Mouse (Mus musculus): ENCODE results near the gene Rpl12.

Rpl12 gene

DNA sequence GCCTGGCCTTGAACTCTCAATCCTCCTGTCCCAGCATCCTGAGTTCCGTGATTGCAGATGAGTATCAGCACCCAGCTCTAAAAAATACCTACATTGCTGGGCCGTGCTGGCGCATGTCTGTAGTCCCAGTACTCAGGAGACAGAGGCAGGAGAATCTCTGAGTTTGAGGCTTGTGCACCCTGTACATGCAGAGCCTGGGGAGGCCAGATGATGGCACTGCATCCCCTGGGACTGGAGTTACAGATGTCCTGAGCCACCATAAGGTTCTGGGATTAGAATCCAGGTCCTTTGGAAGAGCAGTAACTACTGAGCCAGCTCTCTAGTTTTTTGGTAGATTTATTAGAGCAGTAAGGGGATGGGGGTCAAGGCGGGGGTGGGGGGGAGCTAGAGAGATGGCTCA lies 20.9 kb upstream of the Rpl12 start:
- DNase-seq (ENCODE audit: low spot score): no peak

DNA sequence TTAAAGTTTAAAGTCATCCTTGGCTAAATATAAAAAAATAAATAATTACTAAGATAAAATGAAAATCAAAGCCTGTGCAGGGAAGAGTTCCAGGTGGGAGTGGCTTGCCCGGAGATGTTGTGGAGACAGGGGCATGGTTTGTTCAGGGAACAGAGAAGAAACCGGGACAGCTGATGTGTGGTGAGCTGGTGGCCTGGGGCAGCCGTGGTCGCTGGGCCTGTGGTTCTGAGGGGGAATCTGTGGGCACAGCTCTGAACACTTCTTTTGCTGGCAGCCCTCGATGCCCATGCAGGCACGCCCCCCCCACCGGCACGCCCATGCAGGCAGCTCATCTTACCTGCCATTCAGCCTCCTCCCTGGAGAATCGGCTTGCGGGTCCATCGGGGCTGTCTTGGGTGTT lies 13.9 kb upstream of the Rpl12 start:
- DNase-seq (ENCODE audit: low spot score): no peak

DNA sequence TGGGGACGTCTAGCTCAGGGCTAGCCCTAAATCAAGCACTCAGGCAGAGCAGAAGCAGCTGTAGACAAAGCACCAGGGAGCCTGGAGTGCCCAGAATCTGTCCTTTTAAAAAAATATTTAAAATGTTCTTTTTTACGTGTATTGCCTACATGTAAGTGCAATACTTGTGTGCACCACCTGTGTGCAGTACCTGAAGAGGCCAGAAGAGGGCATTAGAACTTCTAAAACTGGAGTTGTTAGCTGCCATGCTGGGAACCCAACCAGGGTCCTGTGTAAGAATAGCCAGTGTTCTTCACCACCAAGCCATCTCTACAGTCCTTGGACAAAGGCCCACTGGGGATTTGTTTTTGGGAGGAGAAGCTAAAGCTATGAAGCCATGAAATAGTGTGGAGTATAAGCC lies 6.8 kb upstream of the Rpl12 start:
- peak; percentile 44 for DNase-seq (ENCODE audit: low spot score)

DNA sequence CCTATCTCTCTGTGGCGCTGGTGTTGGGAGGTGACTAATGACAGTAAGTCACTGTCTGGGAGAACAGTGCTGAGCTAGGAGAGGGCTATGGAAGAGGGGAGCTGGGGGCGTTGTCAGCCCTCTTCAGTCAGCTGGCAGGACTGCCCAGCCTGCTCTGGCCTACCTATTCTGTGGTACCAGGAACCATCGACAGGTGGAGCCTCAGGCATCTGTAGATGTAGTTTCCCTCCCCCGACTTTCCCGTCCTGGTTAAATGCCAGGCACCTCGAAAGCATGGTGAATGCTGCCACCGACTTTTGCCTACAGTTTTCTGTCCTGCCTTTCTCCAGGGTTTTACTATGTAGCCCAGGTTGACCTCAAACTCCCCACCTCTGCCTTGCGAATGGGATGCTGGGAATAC lies 4.0 kb upstream of the Rpl12 start:
- DNase-seq (ENCODE audit: low spot score): no peak

DNA sequence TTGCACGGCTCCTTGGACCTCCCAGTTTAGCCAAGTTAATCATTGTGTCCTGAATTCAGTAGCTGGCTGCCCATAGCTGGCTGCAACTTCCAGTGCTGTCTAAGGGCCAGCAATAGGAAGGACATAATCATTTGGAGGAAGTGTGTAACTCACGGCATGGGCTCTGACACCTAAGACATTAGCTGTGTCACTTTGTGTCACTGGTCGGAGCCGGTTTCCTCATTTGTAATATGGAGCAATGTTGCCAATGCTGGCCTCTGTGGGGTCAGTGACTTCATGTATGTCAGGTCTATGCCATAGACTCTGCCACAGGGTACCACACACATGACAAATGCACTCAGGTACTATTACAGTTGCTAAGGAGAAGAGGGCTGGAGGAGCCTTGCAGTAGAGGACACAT lies 1.1 kb upstream of the Rpl12 start:
- DNase-seq (ENCODE audit: low spot score): no peak

DNA sequence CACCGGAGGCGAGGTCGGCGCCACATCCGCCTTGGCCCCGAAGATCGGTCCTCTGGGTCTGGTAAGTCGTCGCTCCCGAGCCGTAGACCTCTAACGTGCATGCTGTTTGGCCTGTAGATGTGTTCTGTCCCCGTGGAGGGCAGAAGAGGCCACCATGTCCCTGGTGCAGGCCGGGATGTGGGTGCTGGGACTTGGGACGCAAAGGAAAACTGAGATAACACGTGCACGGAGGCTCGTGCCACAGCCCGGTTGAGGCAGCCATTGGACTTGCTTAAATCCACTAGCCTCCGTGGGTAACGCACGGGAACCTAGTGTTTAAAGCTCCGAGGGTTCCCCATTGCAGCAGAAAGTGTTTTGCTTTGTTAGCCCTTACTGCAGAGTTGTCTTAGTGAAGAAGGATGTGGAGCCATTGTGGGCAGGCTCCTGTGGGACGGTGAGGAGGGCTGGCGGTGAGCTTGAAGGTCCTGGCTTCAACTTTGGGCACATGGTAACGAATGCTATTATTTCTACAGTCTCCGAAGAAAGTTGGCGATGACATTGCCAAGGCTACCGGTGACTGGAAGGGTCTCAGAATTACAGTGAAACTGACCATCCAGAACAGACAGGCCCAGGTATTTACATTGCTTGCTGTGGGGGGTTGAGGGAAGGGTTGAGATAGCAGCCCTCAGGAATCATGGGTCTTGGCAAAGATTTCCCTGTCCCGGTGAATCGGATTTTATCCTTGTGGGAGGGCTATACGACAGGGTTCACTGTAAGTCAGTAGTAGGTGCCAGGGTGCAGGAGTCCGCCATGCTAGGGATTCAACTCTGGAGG lies 909 bp downstream of the Rpl12 start:
- DNase-seq (ENCODE audit: low spot score): peak; percentile 38

DNA sequence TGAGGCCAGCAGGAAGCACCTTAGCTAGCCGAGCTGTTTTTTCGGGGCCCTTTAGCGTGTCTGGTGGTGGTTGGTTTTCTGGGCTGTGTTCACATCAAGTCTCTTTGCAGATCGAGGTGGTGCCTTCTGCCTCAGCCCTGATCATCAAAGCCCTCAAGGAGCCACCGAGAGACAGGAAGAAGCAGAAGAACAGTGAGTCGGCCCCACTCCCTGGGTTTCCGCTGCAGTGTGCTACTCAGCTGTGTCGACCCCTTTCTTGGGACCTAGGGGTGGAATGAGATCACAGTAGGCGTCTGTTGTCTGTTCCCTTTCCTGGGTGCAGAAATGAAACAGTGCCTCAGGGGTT lies 1.5 kb downstream of the Rpl12 start:
- DNase-seq (ENCODE audit: low spot score): no peak

DNA sequence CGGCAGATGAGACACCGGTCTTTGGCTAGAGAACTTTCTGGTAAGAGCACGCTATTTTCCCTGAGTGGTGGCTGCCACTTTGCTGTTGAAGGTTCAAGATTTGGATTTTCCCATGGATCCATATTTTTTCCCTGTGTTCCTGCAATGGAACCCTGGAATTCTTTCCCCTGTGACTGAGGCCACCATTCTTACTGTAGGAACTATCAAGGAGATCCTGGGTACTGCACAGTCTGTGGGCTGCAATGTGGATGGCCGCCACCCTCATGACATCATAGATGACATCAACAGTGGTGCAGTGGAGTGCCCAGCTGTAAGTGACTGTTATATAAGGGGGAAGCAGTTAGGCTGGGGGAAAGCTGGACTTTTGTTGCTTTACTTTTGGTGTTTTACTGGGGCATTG lies 2.2 kb downstream of the Rpl12 start:
- DNase-seq (ENCODE audit: low spot score): no peak

DNA sequence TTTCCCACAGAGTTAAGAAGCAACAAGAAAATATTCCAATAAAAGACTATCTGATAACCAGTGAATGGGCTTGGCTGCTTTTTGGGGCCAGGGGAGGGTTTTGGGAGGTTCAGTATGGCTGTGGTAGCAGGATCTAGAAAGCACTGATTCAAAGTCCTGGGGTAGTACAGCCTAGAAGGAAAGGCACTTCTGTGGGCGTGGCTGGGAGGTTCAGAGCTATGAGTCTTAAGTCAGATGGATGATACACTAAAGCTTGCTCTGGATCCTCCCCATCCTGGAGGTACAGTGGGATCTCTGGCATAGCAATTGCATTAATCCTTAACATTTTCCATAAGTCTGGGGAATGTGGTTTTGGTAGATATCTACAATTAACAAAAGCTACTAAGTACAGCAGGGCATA lies 2.6 kb downstream of the Rpl12 start:
- DNase-seq (ENCODE audit: low spot score): no peak

DNA sequence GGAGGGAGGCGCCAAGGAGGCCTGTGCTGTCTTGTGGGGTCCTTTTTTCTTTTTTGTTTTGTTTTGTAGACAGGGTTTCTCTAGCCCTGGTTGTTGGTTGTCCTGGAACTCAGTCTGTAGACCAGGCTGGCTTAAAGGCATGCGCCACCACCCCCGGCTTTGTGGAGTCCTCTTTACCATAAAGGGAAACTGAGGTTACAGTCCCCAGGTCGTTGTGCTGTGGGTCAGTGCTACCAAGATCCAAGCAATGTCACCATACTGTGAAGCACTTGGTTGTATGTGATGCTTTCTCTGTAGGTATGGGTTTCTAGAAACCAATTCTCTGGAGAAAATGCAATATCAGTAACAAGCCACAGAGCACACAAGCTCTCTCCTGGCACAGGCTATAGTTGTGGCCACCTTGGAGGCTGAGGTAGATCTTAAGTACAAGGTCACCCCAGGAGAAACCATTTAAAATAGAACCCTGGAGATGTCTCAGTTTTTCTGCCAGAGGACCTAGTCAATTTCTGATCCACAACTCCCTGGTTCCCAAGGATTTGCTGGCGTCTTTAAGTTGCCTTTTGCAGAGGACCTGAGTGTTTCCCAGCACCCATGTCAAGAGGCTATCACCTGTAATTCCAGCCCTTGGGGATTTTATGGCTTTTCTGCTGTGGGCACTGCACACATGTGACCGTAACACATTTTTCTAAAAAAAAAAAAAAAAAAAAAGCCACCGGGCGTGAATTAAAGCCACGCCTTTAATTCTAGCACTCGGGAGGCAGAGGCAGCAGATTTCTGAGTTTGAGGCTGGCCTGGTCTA lies 3.5 kb downstream of the Rpl12 start:
- DNase-seq (ENCODE audit: low spot score): no peak

DNA sequence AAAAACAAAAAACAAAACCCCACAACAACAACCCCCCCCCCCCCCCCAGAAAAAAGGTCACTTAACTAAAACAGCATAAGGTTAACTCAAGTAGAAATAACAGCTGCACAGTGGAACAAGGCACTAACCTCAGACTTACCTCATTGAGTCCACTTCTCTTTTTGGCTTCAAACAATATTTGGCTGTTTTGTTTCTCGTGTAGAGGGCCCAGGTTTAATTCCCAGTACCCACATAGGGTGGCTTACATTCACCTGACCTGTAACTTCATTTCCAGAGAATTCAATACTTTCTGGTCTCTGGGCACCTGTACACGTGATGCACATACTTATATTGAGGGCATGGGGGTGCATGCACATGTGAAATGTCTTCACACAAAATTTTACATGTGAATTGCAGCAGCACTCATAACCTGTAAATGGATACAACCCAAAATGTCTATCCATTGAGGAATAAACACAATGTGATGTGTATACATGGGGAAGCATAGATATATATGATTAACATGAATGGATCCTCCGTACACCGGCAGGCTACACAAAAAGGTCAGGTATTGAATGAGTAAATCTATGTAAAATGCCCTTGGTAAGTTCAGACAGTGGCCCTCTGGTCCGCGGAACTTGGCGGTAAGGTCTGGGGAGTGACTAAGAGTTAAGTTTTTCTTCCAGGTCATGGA lies 4.3 kb downstream of the Rpl12 start:
- DNase-seq (ENCODE audit: low spot score): no peak

DNA sequence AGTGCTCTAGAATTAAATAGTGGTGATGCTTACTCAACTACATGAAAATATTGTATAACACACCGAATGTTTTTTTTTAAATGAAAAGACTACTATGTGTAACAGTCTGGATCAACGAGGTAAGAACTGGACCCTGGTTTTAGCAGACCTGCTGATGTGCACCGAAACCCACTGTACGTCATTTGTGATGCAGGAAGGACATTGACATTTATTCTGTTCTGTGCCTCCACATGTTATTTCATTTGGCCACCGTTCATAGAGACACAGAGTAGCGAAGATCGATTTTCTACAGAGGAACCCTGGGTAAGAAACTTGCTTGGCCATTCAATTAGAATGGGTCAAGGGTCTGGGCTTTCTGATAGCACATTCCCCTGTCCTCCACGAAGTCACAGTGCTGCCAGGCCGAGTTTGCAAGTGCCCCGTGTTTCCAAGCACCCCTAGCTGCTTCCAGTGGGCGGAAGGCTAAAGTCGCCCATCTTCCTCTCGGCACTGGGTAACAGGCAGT lies 4.9 kb downstream of the Rpl12 start:
- no peak for DNase-seq (ENCODE audit: low spot score)

DNA sequence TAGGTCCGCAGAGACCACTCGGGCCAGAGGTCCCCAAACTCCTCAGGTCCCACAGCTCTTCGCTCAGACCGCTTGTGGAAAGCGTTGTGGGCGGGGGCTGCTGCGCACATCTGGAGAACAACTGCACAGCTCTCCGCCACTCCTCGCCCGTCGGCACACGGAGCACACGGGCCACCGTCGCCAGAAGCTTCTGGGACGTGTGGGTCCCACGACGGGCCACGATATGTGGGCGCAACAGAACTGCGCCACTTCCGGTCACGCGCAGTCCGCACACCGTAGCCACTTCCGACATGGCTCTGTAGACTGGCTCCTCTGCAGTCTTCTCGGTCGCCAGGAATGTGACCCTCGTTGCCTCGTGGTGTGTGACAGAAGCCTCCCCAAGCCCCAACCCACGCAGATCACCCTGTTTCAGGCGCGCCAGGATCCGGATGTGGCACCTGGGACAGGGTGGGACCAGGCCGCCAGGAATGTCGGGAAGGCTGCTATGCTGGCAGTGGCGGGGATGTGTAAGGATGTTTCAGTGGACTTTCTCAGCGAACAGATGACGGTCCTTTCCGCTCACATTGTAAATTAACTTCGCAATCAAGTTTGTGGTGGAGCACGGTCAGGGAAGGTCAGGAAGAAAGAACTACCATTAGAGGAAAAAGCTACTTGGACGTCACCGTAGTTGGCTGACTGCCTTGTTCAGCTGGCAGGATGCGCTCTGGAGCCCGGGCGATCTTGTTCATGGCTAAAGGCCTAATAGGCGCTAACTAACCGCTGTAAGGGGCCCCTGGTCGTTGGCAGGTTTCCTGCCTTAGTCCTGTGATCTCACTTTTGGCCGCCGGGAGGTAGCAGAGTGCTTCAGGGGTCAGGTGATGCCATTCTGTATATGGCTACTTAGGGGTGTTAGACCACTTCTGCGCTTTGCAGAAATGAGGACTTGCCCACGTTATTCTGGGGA lies 5.6 kb downstream of the Rpl12 start:
- peak; percentile 85 for DNase-seq (ENCODE audit: low spot score)

DNA sequence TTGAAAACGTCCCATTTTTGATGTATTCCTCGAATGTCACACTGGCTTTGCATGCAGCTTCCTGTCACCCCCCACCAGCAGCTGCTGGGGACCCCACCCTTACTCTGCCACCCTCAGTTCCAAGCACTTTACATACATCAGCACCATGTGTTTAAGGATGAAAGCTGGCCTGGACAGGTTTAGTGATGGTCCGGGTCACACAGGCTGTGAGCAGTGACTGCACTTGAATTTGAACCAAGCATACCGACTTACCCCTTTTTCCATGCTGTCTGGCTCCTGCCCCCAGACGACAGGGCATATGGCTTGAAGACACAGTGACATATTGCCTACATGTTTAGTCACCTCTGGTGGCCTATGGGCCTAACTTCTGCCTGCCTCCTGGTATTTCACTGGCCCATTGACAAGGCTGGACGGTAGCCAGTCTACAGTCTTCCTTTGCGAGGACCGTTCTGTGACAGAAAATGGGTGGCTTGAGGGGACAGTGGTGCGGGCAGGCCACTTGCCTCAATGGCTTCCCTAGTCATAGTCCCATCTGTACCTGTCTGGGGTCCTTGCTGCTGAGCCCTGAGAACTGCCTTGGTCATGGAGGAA lies 6.8 kb downstream of the Rpl12 start:
- DNase-seq (ENCODE audit: low spot score): no peak

DNA sequence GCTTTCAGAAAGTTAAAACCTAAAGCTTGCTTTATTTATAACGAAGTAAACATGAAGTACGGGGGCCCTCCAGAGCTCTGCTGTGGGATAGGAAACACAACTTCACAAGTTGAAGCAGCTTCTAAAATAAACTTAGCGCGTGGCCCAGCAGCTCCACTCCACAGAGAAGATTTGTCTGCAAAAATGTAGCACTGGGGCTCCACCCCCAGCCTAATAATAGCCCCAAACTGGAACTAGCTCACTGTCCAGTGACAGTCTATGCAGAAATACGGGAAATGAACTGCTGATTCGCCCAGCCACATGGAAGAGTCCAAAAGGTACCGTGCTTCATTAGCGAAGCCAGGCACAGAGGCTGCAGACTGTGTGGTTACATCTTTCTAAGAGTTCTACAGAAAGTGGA lies 8.0 kb downstream of the Rpl12 start:
- DNase-seq (ENCODE audit: low spot score): no peak

DNA sequence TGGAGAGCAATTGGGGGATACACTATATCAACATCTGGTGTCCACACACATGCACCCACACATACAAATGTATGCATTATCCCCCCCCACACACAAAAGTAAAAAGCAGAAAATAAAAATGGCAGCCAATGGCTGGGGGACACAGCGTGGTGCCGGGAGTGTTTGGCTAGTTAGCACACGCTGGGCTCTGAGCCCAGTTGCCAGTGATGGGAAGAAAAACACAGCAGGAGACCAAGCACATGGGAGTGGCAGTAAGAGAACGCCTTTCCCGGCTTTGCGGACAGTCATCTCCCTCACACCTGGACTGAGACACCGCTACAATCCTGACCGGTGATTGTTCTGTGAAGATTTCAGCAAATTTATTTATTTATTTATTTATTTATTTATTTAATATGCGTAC lies 9.9 kb downstream of the Rpl12 start:
- no peak for DNase-seq (ENCODE audit: low spot score)

DNA sequence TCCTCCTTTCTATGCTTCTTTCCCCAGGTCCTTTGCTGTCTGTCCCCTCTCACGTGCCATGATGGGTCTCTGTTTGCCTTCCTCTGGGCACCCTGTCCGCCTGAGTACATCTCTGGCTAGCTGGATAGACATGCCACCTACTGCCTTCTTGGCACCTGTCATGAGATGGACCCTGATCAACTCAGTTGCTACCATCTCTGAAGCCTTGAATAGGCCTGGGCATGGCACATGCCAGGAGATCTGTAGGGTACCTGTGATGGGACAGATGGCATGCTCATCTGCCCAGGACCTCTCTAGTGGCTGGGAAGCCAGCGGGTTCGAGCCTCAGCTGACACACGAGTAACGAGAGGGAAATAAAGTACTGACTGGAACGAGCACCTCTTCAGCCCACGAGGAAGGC lies 12.9 kb downstream of the Rpl12 start:
- DNase-seq (ENCODE audit: low spot score): no peak

DNA sequence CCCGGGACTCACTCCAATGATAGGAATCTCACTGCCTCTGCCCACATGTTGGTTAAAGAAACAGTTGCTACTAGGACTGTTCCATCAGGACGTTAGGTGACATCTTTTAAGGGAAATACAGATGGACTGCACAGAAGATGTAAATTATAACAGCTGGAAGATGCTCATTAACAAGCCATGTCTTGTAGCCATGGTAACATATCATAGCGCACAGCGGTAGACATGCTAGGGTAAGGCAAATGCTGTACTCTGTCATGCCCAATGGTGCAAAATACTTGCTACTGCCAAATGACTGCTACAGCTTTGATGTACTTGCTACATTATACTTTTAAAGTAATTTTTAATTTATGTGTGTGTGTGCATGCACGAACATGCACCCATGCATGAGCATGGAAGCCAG lies 15.8 kb downstream of the Rpl12 start:
- DNase-seq (ENCODE audit: low spot score): no peak

DNA sequence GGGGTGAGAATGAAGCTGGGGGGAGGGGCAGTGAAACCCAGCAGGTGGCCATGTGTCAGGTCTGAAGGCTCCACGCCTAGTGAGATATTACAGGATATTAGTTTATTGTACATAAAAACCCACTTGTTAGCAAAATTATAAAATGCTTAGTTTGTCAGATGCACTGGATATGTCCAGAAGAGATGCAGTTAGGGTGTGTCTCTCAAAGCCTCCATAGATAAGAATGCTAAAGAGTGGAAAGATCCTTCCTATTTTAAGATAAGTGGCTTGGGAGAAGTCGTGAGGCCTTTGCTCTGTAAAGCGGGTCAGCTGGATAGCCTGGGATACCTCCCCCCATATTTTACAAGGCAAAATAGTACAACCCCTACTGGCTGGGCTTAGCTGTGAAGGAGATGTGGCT lies 17.3 kb downstream of the Rpl12 start:
- DNase-seq (ENCODE audit: low spot score): no peak

DNA sequence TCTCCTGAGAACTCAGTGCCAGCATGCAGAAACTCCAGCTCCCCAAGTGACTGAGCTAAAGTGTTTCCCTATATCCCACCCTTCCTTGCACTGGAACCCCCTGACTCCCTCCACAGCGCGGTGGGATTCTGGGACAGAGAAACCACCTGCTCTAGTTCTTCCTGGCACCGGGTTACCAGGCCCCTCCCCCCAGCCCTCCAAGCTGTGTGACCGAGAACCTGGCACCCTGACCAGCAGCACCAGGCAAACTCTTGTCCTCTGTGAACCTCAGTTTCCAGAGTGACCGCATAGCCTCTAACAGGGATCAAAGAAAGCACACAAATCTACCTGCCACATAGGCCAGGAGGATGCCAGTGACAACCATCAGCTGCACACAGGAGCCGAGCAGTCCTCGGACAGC lies 18.3 kb downstream of the Rpl12 start:
- DNase-seq (ENCODE audit: low spot score): no peak

DNA sequence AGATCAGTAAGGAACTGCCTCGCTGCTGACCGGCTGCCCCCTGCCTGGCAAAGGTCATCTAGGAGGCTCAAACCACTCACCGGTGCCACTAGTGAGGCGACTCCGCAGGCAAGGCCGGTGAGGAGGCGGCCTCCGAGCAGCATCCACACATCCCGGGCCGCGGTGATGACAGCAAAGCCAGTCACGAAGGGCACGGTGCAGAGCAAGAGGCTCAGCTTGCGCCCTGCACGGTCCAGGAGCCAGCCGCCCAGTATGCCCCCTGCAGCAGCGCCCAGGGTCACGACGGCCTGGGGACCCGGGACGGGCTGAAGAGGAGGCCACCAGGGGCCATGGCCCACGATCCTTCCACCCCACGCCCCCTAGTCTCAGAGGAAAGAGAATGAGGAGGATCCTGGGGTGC lies 19.9 kb downstream of the Rpl12 start:
- DNase-seq (ENCODE audit: low spot score): no peak
